Mouse (Mus musculus): ENCODE data around the gene Kcnma1. TPM values are rescaled to one million over a fixed set of nuclear protein-coding genes. Genes with fewer than 3 reads are reported as not detected.

Kcnma1 gene
- total RNA-seq, 2 experiments from 2014 or later, result not detected

GRCm38 (mm10) chr14:23714396-23715131 is 299.7 kb downstream of the Kcnma1 start:
- ATAC-seq (replicated peaks; ENCODE audit: low FRiP score, poor library complexity, severe bottlenecking), result no peak

- no peak for ATAC-seq (replicated peaks; ENCODE audit: low FRiP score, poor library complexity, severe bottlenecking)
Measured at GRCm38 (mm10) chr14:23712891-23713290, 301.4 kb downstream of the Kcnma1 start.

- ATAC-seq (replicated peaks; ENCODE audit: low FRiP score, poor library complexity, severe bottlenecking), result no peak
Measured at GRCm38 (mm10) chr14:23710954-23711353, 303.3 kb downstream of the Kcnma1 start.

GRCm38 (mm10) chr14:23706837-23707236 is 307.5 kb downstream of the Kcnma1 start:
- ATAC-seq (replicated peaks; ENCODE audit: low FRiP score, poor library complexity, severe bottlenecking), result no peak

GRCm38 (mm10) chr14:23705647-23706046 is 308.6 kb downstream of the Kcnma1 start:
- ATAC-seq (replicated peaks; ENCODE audit: low FRiP score, poor library complexity, severe bottlenecking), result no peak

- no peak for ATAC-seq (replicated peaks; ENCODE audit: low FRiP score, poor library complexity, severe bottlenecking)
Measured at GRCm38 (mm10) chr14:23704303-23704702, 310.0 kb downstream of the Kcnma1 start.

- ATAC-seq (replicated peaks; ENCODE audit: low FRiP score, poor library complexity, severe bottlenecking), result no peak
Measured at GRCm38 (mm10) chr14:23696341-23696740, 317.9 kb downstream of the Kcnma1 start.

GRCm38 (mm10) chr14:23689681-23690080 is 324.6 kb downstream of the Kcnma1 start:
- no peak for ATAC-seq (replicated peaks; ENCODE audit: low FRiP score, poor library complexity, severe bottlenecking)

- ATAC-seq (replicated peaks; ENCODE audit: low FRiP score, poor library complexity, severe bottlenecking), result no peak
Measured at GRCm38 (mm10) chr14:23688513-23688912, 325.8 kb downstream of the Kcnma1 start.

- ATAC-seq (replicated peaks; ENCODE audit: low FRiP score, poor library complexity, severe bottlenecking), result no peak
Measured at GRCm38 (mm10) chr14:23684463-23685066, 329.7 kb downstream of the Kcnma1 start.

GRCm38 (mm10) chr14:23682758-23683157 is 331.5 kb downstream of the Kcnma1 start:
- ATAC-seq (replicated peaks; ENCODE audit: low FRiP score, poor library complexity, severe bottlenecking), result no peak

- ATAC-seq (replicated peaks; ENCODE audit: low FRiP score, poor library complexity, severe bottlenecking), result no peak
Measured at GRCm38 (mm10) chr14:23679378-23679777, 334.9 kb downstream of the Kcnma1 start.

GRCm38 (mm10) chr14:23666420-23666819 is 347.9 kb downstream of the Kcnma1 start:
- no peak for ATAC-seq (replicated peaks; ENCODE audit: low FRiP score, poor library complexity, severe bottlenecking)

GRCm38 (mm10) chr14:23651682-23652081 is 362.6 kb downstream of the Kcnma1 start:
- no peak for ATAC-seq (replicated peaks; ENCODE audit: low FRiP score, poor library complexity, severe bottlenecking)

- no peak for ATAC-seq (replicated peaks; ENCODE audit: low FRiP score, poor library complexity, severe bottlenecking)
Measured at GRCm38 (mm10) chr14:23650126-23650525, 364.2 kb downstream of the Kcnma1 start.

GRCm38 (mm10) chr14:23645361-23646063 is 368.8 kb downstream of the Kcnma1 start:
- ATAC-seq (replicated peaks; ENCODE audit: low FRiP score, poor library complexity, severe bottlenecking), result no peak

GRCm38 (mm10) chr14:23643162-23643561 is 371.1 kb downstream of the Kcnma1 start:
- ATAC-seq (replicated peaks; ENCODE audit: low FRiP score, poor library complexity, severe bottlenecking), result no peak

GRCm38 (mm10) chr14:23640665-23641064 is 373.6 kb downstream of the Kcnma1 start:
- no peak for ATAC-seq (replicated peaks; ENCODE audit: low FRiP score, poor library complexity, severe bottlenecking)

GRCm38 (mm10) chr14:23638078-23638695 is 376.1 kb downstream of the Kcnma1 start:
- ATAC-seq (replicated peaks; ENCODE audit: low FRiP score, poor library complexity, severe bottlenecking), result no peak

GRCm38 (mm10) chr14:23635903-23636302 is 378.4 kb downstream of the Kcnma1 start:
- ATAC-seq (replicated peaks; ENCODE audit: low FRiP score, poor library complexity, severe bottlenecking), result no peak

All from erythroid progenitor cell, adult 5-6 weeks (primary cell).